Mouse (Mus musculus): Measurements from ENCODE around the gene Krtap6-1. TPM values are rescaled to one million over a fixed set of nuclear protein-coding genes. Genes with fewer than 3 reads are reported as not detected.

Krtap6-1 gene
- not detected in 2 replicates for polyA plus RNA-seq (2012; rRNA removed)

GRCm38 (mm10) chr16:89031399-89031798, at the start of gene Krtap6-1:
Krtap6-1 (plus strand) TSS chr16:89031699.

GRCm38 (mm10) chr16:89010659-89011058, 20.8 kb upstream of the Krtap6-1 start, which contains the start of gene Krtap22-2:
Krtap22-2 (minus strand) TSS chr16:89010759.

GRCm38 (mm10) chr16:89014984-89015383, 16.5 kb upstream of the Krtap6-1 start, which contains the start of gene Gm10229:
Gm10229 (plus strand) TSS chr16:89015284.

GRCm38 (mm10) chr16:89041372-89041771, 9.9 kb downstream of the Krtap6-1 start, which contains the start of gene Gm10228:
Gm10228 (minus strand) TSS chr16:89041472.

GRCm38 (mm10) chr16:89047783-89048182, 16.3 kb downstream of the Krtap6-1 start, which contains the start of gene Krtap6-5:
Krtap6-5 (minus strand) TSS chr16:89047883.

GRCm38 (mm10) chr16:89063902-89064301, 32.4 kb downstream of the Krtap6-1 start, which contains the start of gene 1110025L11Rik:
1110025L11Rik (minus strand) TSS chr16:89064002.

Other genes with a start within 250 kb of the Krtap6-1 start
- gene Gm20741, start 219.5 kb upstream of the Krtap6-1 start, polyA plus RNA-seq (2012; rRNA removed): not detected in 2 replicates
- gene Krtap15, start 211.5 kb upstream of the Krtap6-1 start, polyA plus RNA-seq (2012; rRNA removed): not detected in 2 replicates
- not detected in 2 replicates for gene Krtap14, start 205.6 kb upstream of the Krtap6-1 start, polyA plus RNA-seq (2012; rRNA removed)
- gene Krtap19-1, start 162.3 kb upstream of the Krtap6-1 start, polyA plus RNA-seq (2012; rRNA removed): not detected in 2 replicates
- not detected in 2 replicates for gene Krtap19-2, start 157.4 kb upstream of the Krtap6-1 start, polyA plus RNA-seq (2012; rRNA removed)
- gene Krtap19-3, start 153.7 kb upstream of the Krtap6-1 start, polyA plus RNA-seq (2012; rRNA removed): not detected in 2 replicates
- gene Krtap19-4, start 146.6 kb upstream of the Krtap6-1 start, polyA plus RNA-seq (2012; rRNA removed): not detected in 2 replicates
- not detected in 2 replicates for gene Krtap19-5, start 135.2 kb upstream of the Krtap6-1 start, polyA plus RNA-seq (2012; rRNA removed)
- gene Krtap19-9b, start 99.4 kb upstream of the Krtap6-1 start, polyA plus RNA-seq (2012; rRNA removed): not detected in 2 replicates
- gene Krtap16-3, start 68.8 kb upstream of the Krtap6-1 start, polyA plus RNA-seq (2012; rRNA removed): not detected in 2 replicates
- not detected in 2 replicates for gene Krtap22-2, start 20.9 kb upstream of the Krtap6-1 start, polyA plus RNA-seq (2012; rRNA removed)
- not detected in 2 replicates for gene Gm10229, start 16.4 kb upstream of the Krtap6-1 start, polyA plus RNA-seq (2012; rRNA removed)
- gene Gm10228, start 9.8 kb downstream of the Krtap6-1 start, polyA plus RNA-seq (2012; rRNA removed): not detected in 2 replicates
- gene Krtap6-5, start 16.2 kb downstream of the Krtap6-1 start, polyA plus RNA-seq (2012; rRNA removed): not detected in 2 replicates
- not detected in 2 replicates for gene 1110025L11Rik, start 32.3 kb downstream of the Krtap6-1 start, polyA plus RNA-seq (2012; rRNA removed)
- gene Krtap6-3, start 52.3 kb downstream of the Krtap6-1 start, polyA plus RNA-seq (2012; rRNA removed): not detected in 2 replicates
- gene Gm6358, start 109.2 kb downstream of the Krtap6-1 start, polyA plus RNA-seq (2012; rRNA removed): not detected in 2 replicates
- not detected in 2 replicates for gene Gm10061, start 119.4 kb downstream of the Krtap6-1 start, polyA plus RNA-seq (2012; rRNA removed)
- gene Gm9789, start 126.3 kb downstream of the Krtap6-1 start, polyA plus RNA-seq (2012; rRNA removed): not detected in 2 replicates
- gene Gm7735, start 137.8 kb downstream of the Krtap6-1 start, polyA plus RNA-seq (2012; rRNA removed): not detected in 2 replicates
- not detected in 2 replicates for gene 1110057P08Rik, start 143.0 kb downstream of the Krtap6-1 start, polyA plus RNA-seq (2012; rRNA removed)
- not detected in 2 replicates for gene Krtap20-2, start 174.2 kb downstream of the Krtap6-1 start, polyA plus RNA-seq (2012; rRNA removed)

Data from central nervous system, embryonic 14 days (tissue).